Mouse (Mus musculus): ENCODE data around the gene Dock10.

Dock10 gene

GRCm38 (mm10) chr1:80461348-80461747 lies 297.0 kb downstream of the Dock10 start, which contains the start of gene Gm45261:
TSS of gene Gm45261 (minus strand) at chr1:80461448.
- no peak for DNase-seq (ENCODE audit: low read depth)

- DNase-seq (ENCODE audit: low read depth): no peak
Measured at GRCm38 (mm10) chr1:80459923-80460322, 298.4 kb downstream of the Dock10 start.

- no peak for DNase-seq (ENCODE audit: low read depth)
Measured at GRCm38 (mm10) chr1:80459477-80459876, 298.9 kb downstream of the Dock10 start.

GRCm38 (mm10) chr1:80453971-80454370 lies 304.4 kb downstream of the Dock10 start:
- no peak for DNase-seq (ENCODE audit: low read depth)

- no peak for DNase-seq (ENCODE audit: low read depth)
Measured at GRCm38 (mm10) chr1:80451914-80452549, 306.3 kb downstream of the Dock10 start.

Data from NIH3T3 (cell line).